In genomic region chr10:42260523-42260922, GRCm38 (mm10) we compare ENCODE assay signal across 12 mouse cellular contexts. TPM values are rescaled to one million over a fixed set of nuclear protein-coding genes. Genes with fewer than 3 reads are reported as not detected.
DNase-seq lines count a peak whose midpoint lies in the region; ATAC-seq lines count a peak whose summit lies in the region.
"Had no signal": no experiment of that assay in that cellular context is flagged by ENCODE, and none has a peak within 500 bp of the region (broad histone marks: within the 10 kb centered on the region; RNA-seq: fewer than 3 reads in every experiment).

No protein-coding gene starts in this region.

- H3K4me2 ChIP-seq in heart, embryonic 11.5 days: peak overlapping the region; percentile 35
- H3K4me2 ChIP-seq: forebrain, embryonic 12.5 days; hindbrain, embryonic 12.5 days had no signal

- H3K4me3 ChIP-seq in heart, embryonic 11.5 days (ENCODE audit: low read depth, low read length): no peak overlapping the region
- H3K4me3 ChIP-seq in erythroblast, embryonic 14.5 days (replicated peaks): peak overlapping the region; percentile 52
- H3K4me3 ChIP-seq: forebrain, embryonic 12.5 days; hindbrain, embryonic 12.5 days; midbrain, embryonic 10.5 days had no signal

- 24% methylated on average over 8 of the region's 8 CpGs for WGBS in heart, embryonic 11.5 days (ENCODE audit: insufficient replicate concordance)

- H3K9me3 ChIP-seq in heart, embryonic 11.5 days (replicated peaks; ENCODE audit: control insufficient read depth, low read length): no peaks in the 10 kb centered on the region
- peaks cover under 1% of the 10 kb centered on the region; the same call in 1 of the 2 replicates for H3K9me3 ChIP-seq in erythroblast, embryonic 14.5 days (ENCODE audit: control insufficient read depth, low read length)
- H3K9me3 ChIP-seq: forebrain, embryonic 12.5 days; hindbrain, embryonic 12.5 days; midbrain, embryonic 10.5 days had no signal

- H3K4me1 ChIP-seq in heart, embryonic 11.5 days (ENCODE audit: control insufficient read depth, insufficient read depth, low read length): peaks cover 20% of the 10 kb centered on the region
- peaks cover 98% of the 10 kb centered on the region for H3K4me1 ChIP-seq in erythroblast, embryonic 14.5 days (ENCODE audit: control insufficient read depth)
- H3K4me1 ChIP-seq: forebrain, embryonic 12.5 days; hindbrain, embryonic 12.5 days had no signal

- H3K27ac ChIP-seq in heart, embryonic 11.5 days (ENCODE audit: low read depth, low read length): no peak overlapping the region
- H3K27ac ChIP-seq: forebrain, embryonic 12.5 days; hindbrain, embryonic 12.5 days; midbrain, embryonic 10.5 days had no signal

- H3K9ac ChIP-seq in heart, embryonic 11.5 days (ENCODE audit: low read depth, low read length): no peak overlapping the region
- H3K9ac ChIP-seq: forebrain, embryonic 12.5 days; hindbrain, embryonic 12.5 days had no signal

- intact Hi-C loops in heart, postnatal 25 days (cut with DNase I): no loop called here

- DNase-seq in heart, postnatal 25 days (ENCODE audit: low spot score): no peak
- peak; percentile 52 to 63 for DNase-seq in spleen, postnatal 36 days (ENCODE audit: low spot score in 2 of 2)
- no peak for DNase-seq in spleen, adult 18-20 months
- DNase-seq in spleen, postnatal 4 days (ENCODE audit: low spot score in 2 of 2): peak; percentile 47 to 66
- DNase-seq in thymus, postnatal 4 days: no peak
- no peak for DNase-seq in adrenal gland, postnatal 4 days (ENCODE audit: low spot score in 2 of 2)
- DNase-seq: right cerebral cortex, adult 18-20 months had no signal

- no peak for ATAC-seq in heart, embryonic 11.5 days (replicated peaks; ENCODE audit: insufficient number of reproducible peaks, low FRiP score, low TSS enrichment)

- H3K36me3 ChIP-seq in heart, embryonic 11.5 days (ENCODE audit: control insufficient read depth, insufficient read depth, low read length): peaks cover under 1% of the 10 kb centered on the region; the same call in 1 of the 2 replicates
- H3K36me3 ChIP-seq in erythroblast, embryonic 14.5 days (ENCODE audit: control insufficient read depth): peaks cover 100% of the 10 kb centered on the region
- H3K36me3 ChIP-seq: forebrain, embryonic 12.5 days had no signal

- H3K27me3 ChIP-seq in heart, embryonic 11.5 days (ENCODE audit: control insufficient read depth, insufficient read depth, low read length): no peaks in the 10 kb centered on the region
- no peaks in the 10 kb centered on the region; the same call in 1 of the 2 replicates for H3K27me3 ChIP-seq in erythroblast, embryonic 14.5 days (ENCODE audit: control insufficient read depth)
- H3K27me3 ChIP-seq: forebrain, embryonic 12.5 days; hindbrain, embryonic 12.5 days had no signal

RNA-seq across cellular contexts. Expression of gene Foxo3, which starts 16.0 kb away (rescaled TPM):
- 5.2 and 7.3 TPM in 2 replicates for polyA plus RNA-seq in heart, embryonic 11.5 days (2014; fragmentation: Nextera tagmentation; extraction: Ambion mirVana)
- 10 to 100 TPM; 69.7 to 90.2 TPM for total RNA-seq in heart, postnatal 25 days (2021)
- 14.6 and 19.0 TPM in 2 replicates for polyA plus RNA-seq in erythroblast, embryonic 14.5 days (2012)
- 10 to 100 TPM; 71.7 to 72.8 TPM for total RNA-seq in adrenal gland, postnatal 4 days (2021)

Comparison
In these comparisons a context has a peak if more than half of its experiments do, and no peak if none do; other contexts are left out.
1. DNase-seq: peak in spleen, postnatal 36 days (2 of 2) and spleen, postnatal 4 days (2 of 2); none in heart, postnatal 25 days (single experiment), spleen, adult 18-20 months (0 of 2), thymus, postnatal 4 days (single experiment) and adrenal gland, postnatal 4 days (0 of 2).